Mouse (Mus musculus): ENCODE results near the gene Apba2. TPM values are rescaled to one million over a fixed set of nuclear protein-coding genes. Genes with fewer than 3 reads are reported as not detected.

Gene Apba2
- polyA plus RNA-seq, 1 experiment from 2014 or later = 5.4 TPM

GRCm38 (mm10) chr7:64574144-64574543 is 72.6 kb downstream of the Apba2 start:
- Histone ChIP-seq H3K27me3 (no peaks in the 10 kb centered on the region), H3K36me3 (no peaks in the 10 kb centered on the region), H3K9me3 (replicated peaks) (no peaks in the 10 kb centered on the region), H3K4me3 (replicated peaks) (no peak overlapping the region), H3K4me1 (0 out of 2 replicates have a peak, but pooled peaks cover 4% of the 10 kb centered on the region), H3K9ac (no peak overlapping the region), H3K4me2 (no peak overlapping the region), H3K27ac (no peak overlapping the region)
- ATAC-seq (replicated peaks; ENCODE audit: low FRiP score) = no peak
- WGBS = 84% methylated on average over 16 of the region's 16 CpGs

DNA sequence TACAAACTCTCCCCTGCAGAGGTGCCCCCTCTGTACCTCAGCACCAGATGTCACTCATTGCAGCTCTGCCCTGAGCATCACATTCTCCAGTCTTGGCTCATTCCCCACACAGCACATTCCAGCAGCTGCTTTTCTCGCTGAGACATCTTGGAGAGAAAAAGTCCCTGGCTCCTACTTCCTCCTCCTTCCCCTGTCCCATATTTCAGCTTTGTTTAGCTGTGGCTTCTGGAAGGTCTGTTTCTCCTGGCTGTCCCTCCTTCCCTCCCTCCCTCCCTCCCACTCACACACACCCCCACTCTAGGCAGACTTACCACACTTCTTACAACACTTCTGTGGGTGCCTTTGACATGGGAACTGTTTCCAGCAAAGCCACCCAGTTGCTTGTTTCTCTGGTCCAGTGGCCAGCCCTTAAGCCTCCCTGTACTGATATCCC is 75.0 kb downstream of the Apba2 start:
- Histone ChIP-seq H3K9me3 (replicated peaks) (no peaks in the 10 kb centered on the region), H3K4me2 (no peak overlapping the region), H3K36me3 (no peaks in the 10 kb centered on the region), H3K4me3 (replicated peaks) (no peak overlapping the region), H3K27me3 (no peaks in the 10 kb centered on the region), H3K9ac (no peak overlapping the region), H3K4me1 (0 out of 2 replicates have a peak, but pooled peaks cover 9% of the 10 kb centered on the region), H3K27ac (0 out of 2 replicates have a peak overlapping the region, but pooled peaks have one; percentile 27)
- peak; percentile 25; the same call in 1 of the 2 replicates for ATAC-seq (replicated peaks; ENCODE audit: low FRiP score)
- WGBS = 20% methylated on average over 1 of the region's 1 CpGs

DNA sequence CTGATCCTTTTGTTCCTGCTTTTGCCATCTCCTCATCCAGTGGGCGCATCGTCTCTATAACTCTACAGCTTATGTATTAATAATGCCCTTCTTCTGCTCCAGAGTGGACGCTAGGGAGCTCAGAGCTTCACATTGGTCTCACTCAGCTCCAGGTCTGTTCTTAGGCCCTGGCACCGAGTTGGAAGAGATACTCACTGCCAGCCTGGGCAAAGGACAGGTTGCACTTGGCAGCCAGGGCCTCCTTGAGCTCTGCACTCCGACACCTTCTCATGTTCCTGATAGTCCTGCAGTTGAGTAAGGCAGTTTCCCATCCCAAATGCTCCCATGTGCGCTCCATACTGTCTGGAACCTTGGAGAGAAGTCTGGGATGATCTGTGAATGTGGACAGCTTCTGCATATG is 76.7 kb downstream of the Apba2 start:
- no peak overlapping the region for H3K9ac ChIP-seq
- H3K4me2 ChIP-seq = no peak overlapping the region
- no peaks in the 10 kb centered on the region for H3K9me3 ChIP-seq (replicated peaks)
- no peak for ATAC-seq (replicated peaks; ENCODE audit: low FRiP score)
- H3K4me1 ChIP-seq = 0 out of 2 replicates have a peak, but pooled peaks cover 9% of the 10 kb centered on the region
- H3K36me3 ChIP-seq = no peaks in the 10 kb centered on the region
- no peak overlapping the region for H3K4me3 ChIP-seq (replicated peaks)
- WGBS = 92% methylated on average over 6 of the region's 6 CpGs
- no peaks in the 10 kb centered on the region for H3K27me3 ChIP-seq
- no peak overlapping the region for H3K27ac ChIP-seq

- Histone ChIP-seq H3K27ac (no peak overlapping the region), H3K27me3 (no peaks in the 10 kb centered on the region), H3K4me3 (replicated peaks) (no peak overlapping the region), H3K36me3 (no peaks in the 10 kb centered on the region), H3K4me2 (no peak overlapping the region), H3K4me1 (0 out of 2 replicates have a peak, but pooled peaks cover 9% of the 10 kb centered on the region), H3K9me3 (replicated peaks) (no peaks in the 10 kb centered on the region), H3K9ac (no peak overlapping the region)
- WGBS = 42% methylated on average over 4 of the region's 4 CpGs
- no peak for ATAC-seq (replicated peaks; ENCODE audit: low FRiP score)
These were observed 78.4 kb downstream of the Apba2 start for GRCm38 (mm10) chr7:64579887-64580286.

- Histone ChIP-seq H3K4me2 (no peak overlapping the region), H3K27me3 (no peaks in the 10 kb centered on the region), H3K4me3 (replicated peaks) (no peak overlapping the region), H3K27ac (no peak overlapping the region), H3K9me3 (replicated peaks) (no peaks in the 10 kb centered on the region), H3K9ac (no peak overlapping the region), H3K36me3 (no peaks in the 10 kb centered on the region), H3K4me1 (0 out of 2 replicates have a peak, but pooled peaks cover 9% of the 10 kb centered on the region)
- WGBS = 59% methylated on average over 4 of the region's 4 CpGs
- ATAC-seq (replicated peaks; ENCODE audit: low FRiP score) = no peak
These were observed 78.8 kb downstream of the Apba2 start for GRCm38 (mm10) chr7:64580293-64580692.

- Histone ChIP-seq H3K4me3 (replicated peaks) (no peak overlapping the region), H3K9ac (no peak overlapping the region), H3K27me3 (no peaks in the 10 kb centered on the region), H3K4me2 (no peak overlapping the region), H3K4me1 (0 out of 2 replicates have a peak, but pooled peaks cover 9% of the 10 kb centered on the region), H3K9me3 (replicated peaks) (no peaks in the 10 kb centered on the region), H3K27ac (no peak overlapping the region), H3K36me3 (no peaks in the 10 kb centered on the region)
- 58% methylated on average over 8 of the region's 8 CpGs for WGBS
- no peak for ATAC-seq (replicated peaks; ENCODE audit: low FRiP score)
These were observed 80.9 kb downstream of the Apba2 start for GRCm38 (mm10) chr7:64582358-64582757.

DNA sequence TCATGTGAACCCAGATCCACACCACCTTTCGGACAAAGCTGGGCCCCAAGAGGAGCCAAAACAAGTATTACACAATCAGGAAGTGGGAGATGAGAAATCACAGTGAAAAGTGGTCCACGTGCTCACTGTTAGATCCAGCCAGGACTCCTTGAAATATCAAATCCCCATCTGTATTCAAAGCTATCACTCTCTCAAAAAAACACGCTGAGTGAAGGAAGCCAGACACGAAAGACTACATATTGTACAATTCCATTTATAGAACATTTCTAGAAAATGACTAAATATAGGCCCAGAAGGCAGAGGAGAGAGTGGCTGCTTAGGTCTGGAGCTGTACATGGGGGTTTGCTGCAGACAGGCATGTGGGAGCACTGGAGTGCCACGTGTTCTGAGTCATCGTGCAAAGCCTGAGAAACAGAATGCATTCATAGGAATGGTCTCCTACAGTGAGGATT is 82.2 kb downstream of the Apba2 start:
- no peak overlapping the region for H3K4me3 ChIP-seq (replicated peaks)
- H3K27ac ChIP-seq = no peak overlapping the region
- H3K9ac ChIP-seq = no peak overlapping the region
- no peaks in the 10 kb centered on the region for H3K27me3 ChIP-seq
- no peaks in the 10 kb centered on the region for H3K36me3 ChIP-seq
- H3K4me2 ChIP-seq = no peak overlapping the region
- no peak for ATAC-seq (replicated peaks; ENCODE audit: low FRiP score)
- H3K4me1 ChIP-seq = 0 out of 2 replicates have a peak, but pooled peaks cover 9% of the 10 kb centered on the region
- WGBS = 80% methylated on average over 6 of the region's 6 CpGs
- no peaks in the 10 kb centered on the region for H3K9me3 ChIP-seq (replicated peaks)

DNA sequence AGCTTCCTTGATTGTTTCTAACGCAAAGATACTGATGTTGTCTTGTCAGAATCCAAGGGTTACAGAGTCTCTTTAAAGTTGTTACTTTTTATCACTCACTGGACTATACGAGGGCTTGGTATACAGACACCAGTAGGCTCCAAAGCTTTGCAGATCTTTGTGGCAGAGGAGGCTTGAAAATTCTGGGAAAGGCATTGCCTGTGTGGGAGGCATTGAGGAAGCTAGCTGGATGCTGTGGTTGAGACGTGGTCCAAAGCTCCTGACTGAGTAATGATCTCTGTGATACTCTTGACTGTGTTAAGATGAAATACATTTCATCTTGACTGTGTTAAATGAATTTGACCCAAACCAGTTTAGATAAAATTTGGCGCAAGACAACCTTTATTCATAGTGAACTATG is 84.6 kb downstream of the Apba2 start:
- no peak overlapping the region for H3K4me2 ChIP-seq
- 76% methylated on average over 4 of the region's 4 CpGs for WGBS
- no peaks in the 10 kb centered on the region for H3K36me3 ChIP-seq
- H3K4me1 ChIP-seq = 0 out of 2 replicates have a peak, but pooled peaks cover 1% of the 10 kb centered on the region
- H3K4me3 ChIP-seq (replicated peaks) = no peak overlapping the region
- ATAC-seq (replicated peaks; ENCODE audit: low FRiP score) = no peak
- no peak overlapping the region for H3K9ac ChIP-seq
- H3K27me3 ChIP-seq = no peaks in the 10 kb centered on the region
- H3K9me3 ChIP-seq (replicated peaks) = no peaks in the 10 kb centered on the region
- no peak overlapping the region for H3K27ac ChIP-seq

DNA sequence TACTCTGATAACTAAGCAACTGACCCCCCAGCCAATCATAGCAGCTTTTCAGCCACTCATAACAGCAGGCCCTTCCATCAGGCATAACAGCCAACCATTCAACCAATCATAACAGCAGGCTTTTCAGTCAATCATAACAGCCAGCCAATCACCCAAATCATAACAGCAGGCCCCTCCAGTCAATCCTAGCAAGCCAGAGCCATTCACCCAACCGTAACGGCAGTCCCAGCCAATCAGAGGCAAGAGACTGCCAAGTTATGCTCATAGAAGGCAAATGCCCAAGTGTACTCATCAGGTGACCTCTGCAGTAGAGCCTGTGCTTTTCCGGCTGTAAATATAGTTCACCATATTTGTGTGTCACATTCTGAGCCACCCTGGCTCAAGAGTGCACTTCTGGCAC is 85.1 kb downstream of the Apba2 start:
- Histone ChIP-seq H3K27ac (no peak overlapping the region), H3K9me3 (replicated peaks) (no peaks in the 10 kb centered on the region), H3K4me3 (replicated peaks) (no peak overlapping the region), H3K4me1 (no peaks in the 10 kb centered on the region), H3K36me3 (no peaks in the 10 kb centered on the region), H3K27me3 (no peaks in the 10 kb centered on the region), H3K4me2 (no peak overlapping the region), H3K9ac (no peak overlapping the region)
- no peak for ATAC-seq (replicated peaks; ENCODE audit: low FRiP score)
- WGBS = 92% methylated on average over 3 of the region's 3 CpGs

- Histone ChIP-seq H3K36me3 (no peaks in the 10 kb centered on the region), H3K27me3 (no peaks in the 10 kb centered on the region), H3K4me3 (replicated peaks) (no peak overlapping the region), H3K9ac (no peak overlapping the region), H3K9me3 (replicated peaks) (no peaks in the 10 kb centered on the region), H3K4me2 (no peak overlapping the region), H3K4me1 (no peaks in the 10 kb centered on the region), H3K27ac (no peak overlapping the region)
- 73% methylated on average over 11 of the region's 11 CpGs for WGBS
- ATAC-seq (replicated peaks; ENCODE audit: low FRiP score) = no peak
These were observed 87.3 kb downstream of the Apba2 start for GRCm38 (mm10) chr7:64588636-64589389.

DNA sequence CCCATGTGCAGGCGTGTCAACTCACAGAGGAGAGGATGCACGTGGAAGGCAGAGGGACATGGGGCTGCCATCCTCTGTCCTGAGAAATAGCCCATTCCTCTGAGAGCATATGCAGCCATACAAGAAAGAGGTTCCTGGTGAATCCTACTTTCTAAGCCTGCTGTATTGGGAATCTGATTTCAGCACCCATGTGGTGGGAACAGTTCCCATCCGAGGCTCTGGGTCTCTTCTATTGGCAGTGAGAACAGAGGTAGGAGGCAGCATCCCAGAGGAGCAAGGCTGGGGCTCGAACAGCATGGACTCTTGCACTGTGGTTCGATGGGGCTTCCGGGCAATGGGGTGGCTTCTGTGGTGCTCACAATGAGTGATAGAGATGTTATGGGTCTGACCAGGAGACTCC is 93.8 kb downstream of the Apba2 start:
- no peak overlapping the region for H3K4me2 ChIP-seq
- H3K9me3 ChIP-seq (replicated peaks) = no peaks in the 10 kb centered on the region
- H3K27ac ChIP-seq = no peak overlapping the region
- no peak overlapping the region for H3K9ac ChIP-seq
- H3K4me3 ChIP-seq (replicated peaks) = no peak overlapping the region
- 62% methylated on average over 6 of the region's 6 CpGs for WGBS
- no peaks in the 10 kb centered on the region for H3K27me3 ChIP-seq
- no peak for ATAC-seq (replicated peaks; ENCODE audit: low FRiP score)
- no peaks in the 10 kb centered on the region for H3K4me1 ChIP-seq
- no peaks in the 10 kb centered on the region for H3K36me3 ChIP-seq

- WGBS = 52% methylated on average over 9 of the region's 9 CpGs
- Histone ChIP-seq H3K36me3 (no peaks in the 10 kb centered on the region), H3K27me3 (no peaks in the 10 kb centered on the region), H3K4me3 (replicated peaks) (no peak overlapping the region), H3K9ac (no peak overlapping the region), H3K4me2 (no peak overlapping the region), H3K27ac (no peak overlapping the region), H3K4me1 (no peaks in the 10 kb centered on the region), H3K9me3 (replicated peaks) (no peaks in the 10 kb centered on the region)
- no peak for ATAC-seq (replicated peaks; ENCODE audit: low FRiP score)
These were observed 95.1 kb downstream of the Apba2 start for GRCm38 (mm10) chr7:64596652-64597051.

Data from kidney, embryonic 15.5 days (tissue).